Comparison of ENCODE assay signal across 23 mouse cellular contexts in the genomic region with DNA sequence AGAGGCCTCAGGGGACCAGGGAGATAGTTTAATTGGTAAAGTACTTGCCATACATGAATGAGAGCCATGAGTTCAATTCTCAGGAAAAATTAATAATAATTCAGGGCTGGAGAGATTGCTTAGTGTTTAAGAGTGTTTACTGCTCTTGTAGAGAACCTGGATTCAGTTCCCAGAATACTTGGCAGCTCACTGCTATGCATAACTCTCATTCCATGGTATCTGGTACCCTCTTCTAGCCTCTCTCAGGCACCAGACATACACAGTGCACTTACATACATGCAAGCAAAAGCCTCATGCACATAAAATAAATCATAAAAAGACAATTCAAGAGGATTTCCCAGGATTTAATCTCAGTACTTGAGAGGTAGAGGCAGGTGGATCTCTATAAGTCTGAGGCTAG. TPM values are rescaled to one million over a fixed set of nuclear protein-coding genes. Genes with fewer than 3 reads are reported as not detected.
DNase-seq lines count a peak whose midpoint lies in the region; ATAC-seq and TF ChIP-seq lines count a peak whose summit lies in the region.
"Had no signal": no experiment of that assay in that cellular context is flagged by ENCODE, and none has a peak within 500 bp of the region (broad histone marks: within the 10 kb centered on the region; RNA-seq: fewer than 3 reads in every experiment).

No protein-coding gene starts in this region.

- no peak for DNase-seq in heart, postnatal 4 days
- DNase-seq in lung, postnatal 0 days (ENCODE audit: low spot score), result peak; percentile 19
- DNase-seq in lung, postnatal 10 days, result no peak
- no peak for DNase-seq in MEL (ENCODE audit: low read depth, low spot score)
- peak; percentile 25 for DNase-seq in NIH3T3 (ENCODE audit: low read depth)
- no peak for DNase-seq in frontal cortex, postnatal 14 days (ENCODE audit: low spot score in 2 of 2)
- DNase-seq: adrenal gland, postnatal 10 days; adrenal gland, postnatal 36 days; cerebellum, adult 18-20 months; cerebellum, adult 9-10 months; cerebellum, postnatal 14 days; gastrocnemius, postnatal 25 days; heart, adult 2 months; kidney, adult 18-20 months had no signal

- no peak overlapping the region for H3K4me2 ChIP-seq in heart, embryonic 15.5 days
- H3K4me2 ChIP-seq in lung, postnatal 0 days (replicated peaks; ENCODE audit: low read depth, low read length), result no peak overlapping the region
- H3K4me2 ChIP-seq: forebrain, embryonic 13.5 days; heart, embryonic 12.5 days; hindbrain, embryonic 14.5 days had no signal

- TF ChIP-seq EP300 in lung, postnatal 0 days (IDR thresholded peaks at IDR 0.05), result peak; percentile 51
- TF ChIP-seq EP300 in MEL (IDR thresholded peaks at IDR 0.05; ENCODE audit: low read depth in 1 of 2, low read length in 2 of 2), result no peak

- no peaks in the 10 kb centered on the region for H3K27me3 ChIP-seq in heart, embryonic 15.5 days
- H3K27me3 ChIP-seq in lung, postnatal 0 days (replicated peaks; ENCODE audit: insufficient read depth, low read length), result no peaks in the 10 kb centered on the region
- no peaks in the 10 kb centered on the region for H3K27me3 ChIP-seq in MEL (ENCODE audit: control insufficient read depth in 1 of 2, insufficient read depth in 2 of 2, low read length in 2 of 2)
- H3K27me3 ChIP-seq: forebrain, embryonic 13.5 days; heart, embryonic 12.5 days; Patski had no signal

- TF ChIP-seq CTCF in lung, postnatal 0 days (IDR thresholded peaks at IDR 0.05), result no peak
- no peak for TF ChIP-seq CTCF in MEL (IDR thresholded peaks at IDR 0.05 in 2 of 3, conservative IDR thresholded peaks at IDR 0.05 in 1 of 3; ENCODE audit: control insufficient read depth in 1 of 3, insufficient read depth in 1 of 3, low read depth in 2 of 3, low read length in 3 of 3, poor library complexity in 1 of 3, severe bottlenecking in 1 of 3)

- no peaks in the 10 kb centered on the region for H3K36me3 ChIP-seq in heart, embryonic 15.5 days
- no peaks in the 10 kb centered on the region for H3K36me3 ChIP-seq in lung, postnatal 0 days (ENCODE audit: insufficient read depth, low read length)
- H3K36me3 ChIP-seq in MEL (ENCODE audit: control insufficient read depth in 1 of 2, insufficient read depth in 2 of 2, low read length in 2 of 2), result peaks cover 0 to 36% of the 10 kb centered on the region in 2 experiments
- H3K36me3 ChIP-seq: forebrain, embryonic 10.5 days; heart, embryonic 12.5 days had no signal

- no peak for TF ChIP-seq POLR2A in MEL (IDR thresholded peaks at IDR 0.05; ENCODE audit: control insufficient read depth in 1 of 2, insufficient read depth in 1 of 2, low read depth in 1 of 2, low read length in 2 of 2, poor library complexity in 1 of 2)

- no peak for ATAC-seq in heart, embryonic 15.5 days (replicated peaks; ENCODE audit: insufficient number of reproducible peaks, insufficient read depth, low FRiP score, low read depth)
- ATAC-seq in lung, postnatal 0 days, result peak; percentile 71; the same call in 1 of the 2 replicates
- ATAC-seq: CD4-positive, CD25-positive, alpha-beta regulatory T cell, adult 4 months; forebrain, embryonic 13.5 days; forebrain, embryonic 16.5 days; hindbrain, postnatal 0 days; Patski had no signal

- H3K27ac ChIP-seq in heart, embryonic 15.5 days, result peak overlapping the region; percentile 8; the same call in 1 of the 2 replicates
- peak overlapping the region; percentile 9; the same call in 1 of the 2 replicates for H3K27ac ChIP-seq in lung, postnatal 0 days (ENCODE audit: low read length)
- peak overlapping the region; percentile 38 for H3K27ac ChIP-seq in MEL (ENCODE audit: control insufficient read depth, low read depth, low read length)
- H3K27ac ChIP-seq: forebrain, embryonic 10.5 days; forebrain, embryonic 13.5 days; heart, adult 2 months; hindbrain, embryonic 14.5 days; hindbrain, postnatal 0 days had no signal

- H3K4me1 ChIP-seq in heart, embryonic 15.5 days (replicated peaks), result peaks cover 38% of the 10 kb centered on the region
- no peaks in the 10 kb centered on the region; the same call in 1 of the 2 replicates for H3K4me1 ChIP-seq in lung, postnatal 0 days (ENCODE audit: insufficient read depth, low read depth, low read length)
- H3K4me1 ChIP-seq in MEL (ENCODE audit: control insufficient read depth in 1 of 2, insufficient read depth in 2 of 2, low read length in 2 of 2), result peaks cover 12 to 23% of the 10 kb centered on the region in 2 experiments
- H3K4me1 ChIP-seq: forebrain, embryonic 10.5 days had no signal

- TF ChIP-seq RAD21 in MEL (IDR thresholded peaks at IDR 0.05; ENCODE audit: low read depth, low read length), result no peak

- H3K9me3 ChIP-seq in heart, embryonic 15.5 days (replicated peaks), result no peaks in the 10 kb centered on the region
- H3K9me3 ChIP-seq in lung, postnatal 0 days (ENCODE audit: low read length), result no peaks in the 10 kb centered on the region
- no peaks in the 10 kb centered on the region for H3K9me3 ChIP-seq in MEL (replicated peaks; ENCODE audit: insufficient read depth, low read length)
- H3K9me3 ChIP-seq: forebrain, embryonic 10.5 days; forebrain, embryonic 13.5 days; heart, embryonic 12.5 days had no signal

- no peak overlapping the region for H3K4me3 ChIP-seq in heart, embryonic 15.5 days
- H3K4me3 ChIP-seq in lung, postnatal 0 days (ENCODE audit: low read depth, low read length), result no peak overlapping the region
- no peak overlapping the region for H3K4me3 ChIP-seq in MEL (ENCODE audit: control insufficient read depth in 1 of 2, insufficient read depth in 1 of 2, low read depth in 2 of 2, low read length in 2 of 2)
- H3K4me3 ChIP-seq: forebrain, embryonic 10.5 days; forebrain, embryonic 13.5 days; heart, adult 2 months; heart, embryonic 12.5 days had no signal

- no peak overlapping the region for H3K9ac ChIP-seq in heart, embryonic 15.5 days
- H3K9ac ChIP-seq in lung, postnatal 0 days (replicated peaks; ENCODE audit: low read depth), result no peak overlapping the region
- H3K9ac ChIP-seq in MEL (ENCODE audit: control insufficient read depth, low read depth, low read length, poor library complexity, severe bottlenecking), result no peak overlapping the region
- H3K9ac ChIP-seq: forebrain, embryonic 13.5 days; heart, embryonic 12.5 days; hindbrain, embryonic 14.5 days had no signal

- H3K79me2 ChIP-seq in MEL (ENCODE audit: control insufficient read depth, insufficient read depth, low read length, poor library complexity), result peaks cover 50% of the 10 kb centered on the region

TF ChIP-seq in MEL, 35 proteins besides CTCF, POLR2A, EP300 and RAD21:
- TF ChIP-seq USF1 (IDR thresholded peaks at IDR 0.05; ENCODE audit: low read depth, low read length), result no peak
- no peak for TF ChIP-seq ZKSCAN1 (IDR thresholded peaks at IDR 0.05; ENCODE audit: low read depth, low read length)
- TF ChIP-seq SIN3A (IDR thresholded peaks at IDR 0.05; ENCODE audit: low read length), result no peak
- TF ChIP-seq RCOR1 (IDR thresholded peaks at IDR 0.05; ENCODE audit: low read depth, low read length), result no peak
- no peak for TF ChIP-seq MAZ (IDR thresholded peaks at IDR 0.05; ENCODE audit: low read depth, low read length)
- no peak for TF ChIP-seq ZC3H11A (IDR thresholded peaks at IDR 0.05; ENCODE audit: low read depth, low read length)

RNA-seq across cellular contexts. Expression of a gene that starts 8.6 kb away (rescaled TPM):
- 6.0 and 8.7 TPM in 2 replicates for polyA plus RNA-seq in heart, embryonic 15.5 days (2015; fragmentation: Nextera tagmentation; extraction: Ambion mirVana)
- 10 to 100 TPM; 28.9 to 29.6 TPM for total RNA-seq in heart, postnatal 4 days (2021)
- 9.6 and 10.6 TPM in 2 replicates for polyA plus RNA-seq in lung, postnatal 0 days (2015; fragmentation: Nextera tagmentation; extraction: Ambion mirVana)
- total RNA-seq in MEL (2012; rRNA removed), result 11.8 and 13.3 TPM in 2 replicates
- 10 to 100 TPM in 1 of 2 experiments, not detected in 1; 17.6 TPM for polyA plus RNA-seq in MEL (2012; ENCODE audit: insufficient read depth in 1 of 2, insufficient read length in 2 of 2, low read depth in 1 of 2, low replicate concordance in 2 of 2, missing spikeins in 1 of 2)

RNA-seq across cellular contexts. Expression of a gene that starts 8.6 kb away (rescaled TPM):
- 7.5 and 7.7 TPM in 2 replicates for polyA plus RNA-seq in heart, embryonic 15.5 days (2015; fragmentation: Nextera tagmentation; extraction: Ambion mirVana)
- 1 to 10 TPM; 6.7 to 7.3 TPM for total RNA-seq in heart, postnatal 4 days (2021)
- polyA plus RNA-seq in lung, postnatal 0 days (2015; fragmentation: Nextera tagmentation; extraction: Ambion mirVana), result 7.1 and 7.2 TPM in 2 replicates
- total RNA-seq in MEL (2012; rRNA removed), result 5.9 and 7.2 TPM in 2 replicates
- 1 to 10 TPM in 1 of 2 experiments, not detected in 1; 4.6 TPM for polyA plus RNA-seq in MEL (2012; ENCODE audit: insufficient read depth in 1 of 2, insufficient read length in 2 of 2, low read depth in 1 of 2, low replicate concordance in 2 of 2, missing spikeins in 1 of 2)

Comparison
In these comparisons a context has a peak if more than half of its experiments do, and no peak if none do; other contexts are left out.
1. DNase-seq: peak in lung, postnatal 0 days (single experiment) and NIH3T3 (single experiment); none in heart, postnatal 4 days (single experiment), lung, postnatal 10 days (single experiment), MEL (single experiment) and frontal cortex, postnatal 14 days (0 of 2).
2. Peak in every context shown above with its lines, with median percentiles within 50 percentile points of each other: H3K27ac ChIP-seq.